Mouse (Mus musculus) liver, embryonic 14.5 days (tissue): ENCODE results near the gene Dock2.

Experiments
- CTCF ChIP-seq: IDR thresholded peaks from 2 replicates; pipeline ENCODE4 v1.5.1; 2016; ENCODE audit warnings: antibody characterized with exemption, low read depth, control low read depth
- EP300 ChIP-seq: IDR thresholded peaks from 2 replicates; pipeline ENCODE4 v1.6.1; 2016; ENCODE audit warnings: antibody characterized with exemption, low read depth

DNA sequence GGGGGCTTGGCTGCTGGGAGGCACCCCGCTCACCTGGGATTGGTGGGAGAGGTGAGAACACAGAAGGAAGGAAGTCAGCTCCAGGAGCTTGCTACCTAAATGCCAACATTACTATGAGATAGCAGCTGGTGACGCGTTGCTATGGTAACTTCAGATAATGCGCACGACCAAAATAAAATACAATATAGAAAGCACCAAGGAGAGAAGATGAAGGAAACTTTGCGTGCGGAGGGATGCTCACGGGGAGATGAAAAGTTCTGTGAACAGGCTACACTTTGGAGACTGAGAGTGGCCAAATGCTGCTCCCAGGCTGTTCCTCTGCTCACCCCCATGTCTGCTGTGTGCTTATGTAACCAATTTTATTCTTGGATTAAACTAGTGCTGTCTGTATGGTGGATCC, 466.7 kb downstream of the Dock2 start:
- no peak for TF ChIP-seq CTCF
- no peak for TF ChIP-seq EP300
